Comparison of ENCODE assay signal across 16 mouse cellular contexts in the genomic region with DNA sequence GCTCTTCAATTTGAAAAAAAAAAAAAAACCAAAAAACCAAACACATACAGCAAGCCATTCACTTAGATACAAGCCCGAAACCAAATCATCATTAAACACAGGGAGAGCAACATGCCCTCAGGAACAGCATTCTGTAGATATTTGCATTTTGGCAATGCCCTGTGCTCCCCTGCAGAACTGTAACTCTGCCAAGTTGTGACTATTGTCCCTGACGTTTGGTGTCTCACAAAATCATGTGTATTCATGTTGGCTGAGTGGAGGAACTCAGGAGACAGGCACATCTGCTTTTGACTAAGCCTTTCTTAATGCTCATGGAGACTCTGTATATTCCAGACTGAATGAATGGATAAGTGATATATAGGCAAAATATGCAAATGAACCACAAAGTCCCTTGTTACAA.
DNase-seq lines count a peak whose midpoint lies in the region; ATAC-seq and TF ChIP-seq lines count a peak whose summit lies in the region.
"Had no signal": no experiment of that assay in that cellular context is flagged by ENCODE, and none has a peak within 500 bp of the region (broad histone marks: within the 10 kb centered on the region; RNA-seq: fewer than 3 reads in every experiment).

No protein-coding gene starts in this region.

- ATAC-seq in midbrain, embryonic 14.5 days (ENCODE audit: low FRiP score, low TSS enrichment), result 0 out of 2 replicates have a peak, but pooled peaks have one; percentile 11
- no peak for ATAC-seq in midbrain, embryonic 11.5 days (ENCODE audit: low FRiP score)
- no peak for ATAC-seq in forebrain, postnatal 0 days
- no peak for ATAC-seq in midbrain, postnatal 0 days (ENCODE audit: low FRiP score)
- ATAC-seq: lung, postnatal 0 days; Patski had no signal

- peak; percentile 17 to 43 for DNase-seq in cerebellum, postnatal 14 days
- DNase-seq in cerebellum, adult 18-20 months, result no peak
- DNase-seq in midbrain, embryonic 14.5 days, result peak; percentile 74
- DNase-seq in midbrain, embryonic 11.5 days (ENCODE audit: low spot score, missing footprints), result no peak
- peak; percentile 46 for DNase-seq in forebrain, postnatal 0 days
- peak; percentile 67 for DNase-seq in midbrain, postnatal 0 days (ENCODE audit: low spot score)
- DNase-seq in gastrocnemius, adult 8-10 months (ENCODE audit: low spot score in 2 of 2), result no peak
- no peak for DNase-seq in heart, postnatal 25 days (ENCODE audit: low spot score)
- DNase-seq: kidney, adult 2 months; kidney, postnatal 36 days; liver, embryonic 13.5 days; right cerebral cortex, postnatal 14 days had no signal

- TF ChIP-seq CTCF in forebrain, postnatal 0 days (IDR thresholded peaks at IDR 0.05; ENCODE audit: low read depth), result no peak
- TF ChIP-seq CTCF in midbrain, postnatal 0 days (IDR thresholded peaks at IDR 0.05), result no peak

- no peaks in the 10 kb centered on the region for H3K36me3 ChIP-seq in midbrain, embryonic 14.5 days (ENCODE audit: control insufficient read depth, insufficient read depth, low read length)
- no peaks in the 10 kb centered on the region for H3K36me3 ChIP-seq in midbrain, embryonic 11.5 days (ENCODE audit: control insufficient read depth, insufficient read depth, low read length)
- H3K36me3 ChIP-seq in forebrain, postnatal 0 days (ENCODE audit: insufficient read depth), result no peaks in the 10 kb centered on the region
- H3K36me3 ChIP-seq in midbrain, postnatal 0 days (ENCODE audit: insufficient read depth, low read length), result no peaks in the 10 kb centered on the region
- H3K36me3 ChIP-seq: heart, embryonic 13.5 days; liver, embryonic 13.5 days had no signal

- intact Hi-C loops in heart, postnatal 25 days (cut with DNase I), result no loop called here

- no peak overlapping the region for H3K4me3 ChIP-seq in midbrain, embryonic 14.5 days (replicated peaks; ENCODE audit: low read depth, low read length)
- no peak overlapping the region for H3K4me3 ChIP-seq in midbrain, embryonic 11.5 days (ENCODE audit: low read depth, low read length)
- H3K4me3 ChIP-seq in forebrain, postnatal 0 days (ENCODE audit: low read depth, low read length), result no peak overlapping the region
- no peak overlapping the region for H3K4me3 ChIP-seq in midbrain, postnatal 0 days (ENCODE audit: low read depth, low read length)
- H3K4me3 ChIP-seq: heart, embryonic 13.5 days; liver, embryonic 13.5 days; megakaryocyte, embryonic 14.5 days had no signal

- no peaks in the 10 kb centered on the region for H3K27me3 ChIP-seq in midbrain, embryonic 14.5 days (ENCODE audit: control insufficient read depth, insufficient read depth, low read length)
- H3K27me3 ChIP-seq in midbrain, embryonic 11.5 days (ENCODE audit: control insufficient read depth, insufficient read depth, low read length), result no peaks in the 10 kb centered on the region
- H3K27me3 ChIP-seq in forebrain, postnatal 0 days (ENCODE audit: insufficient read depth, low read length), result no peaks in the 10 kb centered on the region
- no peaks in the 10 kb centered on the region for H3K27me3 ChIP-seq in midbrain, postnatal 0 days (ENCODE audit: insufficient read depth, low read length)
- H3K27me3 ChIP-seq: heart, embryonic 13.5 days; liver, embryonic 13.5 days; megakaryocyte, embryonic 14.5 days; Patski had no signal

- no peak overlapping the region for H3K9ac ChIP-seq in midbrain, embryonic 14.5 days (replicated peaks; ENCODE audit: low read length)
- H3K9ac ChIP-seq in midbrain, embryonic 11.5 days (ENCODE audit: low read length), result no peak overlapping the region
- no peak overlapping the region for H3K9ac ChIP-seq in forebrain, postnatal 0 days
- no peak overlapping the region for H3K9ac ChIP-seq in midbrain, postnatal 0 days (replicated peaks; ENCODE audit: low read length, poor library complexity, severe bottlenecking)
- H3K9ac ChIP-seq: heart, embryonic 13.5 days; liver, embryonic 13.5 days had no signal

- peaks cover 22% of the 10 kb centered on the region; the same call in 1 of the 2 replicates for H3K4me1 ChIP-seq in midbrain, embryonic 14.5 days (ENCODE audit: control insufficient read depth, insufficient read depth, low read length)
- H3K4me1 ChIP-seq in midbrain, embryonic 11.5 days (ENCODE audit: control insufficient read depth, insufficient read depth, low read length), result no peaks in the 10 kb centered on the region
- peaks cover 4% of the 10 kb centered on the region; the same call in 1 of the 2 replicates for H3K4me1 ChIP-seq in forebrain, postnatal 0 days (ENCODE audit: insufficient read depth)
- H3K4me1 ChIP-seq in midbrain, postnatal 0 days (ENCODE audit: insufficient read depth, low read length), result no peaks in the 10 kb centered on the region
- H3K4me1 ChIP-seq: megakaryocyte, embryonic 14.5 days had no signal

- WGBS in midbrain, embryonic 14.5 days, result 25% methylated on average over 2 of the region's 2 CpGs
- WGBS in midbrain, embryonic 11.5 days, result 71% methylated on average over 2 of the region's 2 CpGs
- 24% methylated on average over 2 of the region's 2 CpGs for WGBS in forebrain, postnatal 0 days
- 34% methylated on average over 2 of the region's 2 CpGs for WGBS in midbrain, postnatal 0 days

- no peak overlapping the region for H3K27ac ChIP-seq in midbrain, embryonic 14.5 days (replicated peaks; ENCODE audit: low read depth, low read length)
- no peak overlapping the region for H3K27ac ChIP-seq in midbrain, embryonic 11.5 days (ENCODE audit: low read depth, low read length)
- H3K27ac ChIP-seq in forebrain, postnatal 0 days (ENCODE audit: low read depth, low read length), result no peak overlapping the region
- H3K27ac ChIP-seq in midbrain, postnatal 0 days (ENCODE audit: low read depth, low read length), result no peak overlapping the region
- H3K27ac ChIP-seq: heart, embryonic 13.5 days had no signal

- H3K9me3 ChIP-seq in midbrain, embryonic 14.5 days (ENCODE audit: control insufficient read depth, low read length), result no peaks in the 10 kb centered on the region
- no peaks in the 10 kb centered on the region for H3K9me3 ChIP-seq in midbrain, embryonic 11.5 days (ENCODE audit: control insufficient read depth, low read length)
- no peaks in the 10 kb centered on the region for H3K9me3 ChIP-seq in forebrain, postnatal 0 days (ENCODE audit: low read length)
- H3K9me3 ChIP-seq in midbrain, postnatal 0 days (ENCODE audit: low read length), result no peaks in the 10 kb centered on the region
- H3K9me3 ChIP-seq: heart, embryonic 13.5 days; liver, embryonic 13.5 days; megakaryocyte, embryonic 14.5 days had no signal

- no peak overlapping the region for H3K4me2 ChIP-seq in midbrain, embryonic 14.5 days (ENCODE audit: low read length)
- H3K4me2 ChIP-seq in midbrain, embryonic 11.5 days, result no peak overlapping the region
- no peak overlapping the region for H3K4me2 ChIP-seq in forebrain, postnatal 0 days (ENCODE audit: low read depth)
- no peak overlapping the region for H3K4me2 ChIP-seq in midbrain, postnatal 0 days (ENCODE audit: low read depth, low read length, poor library complexity, severe bottlenecking)
- H3K4me2 ChIP-seq: heart, embryonic 13.5 days; liver, embryonic 13.5 days had no signal

Comparison
In these comparisons a context has a peak if more than half of its experiments do, and no peak if none do; other contexts are left out.
1. DNase-seq: peak in cerebellum, postnatal 14 days (2 of 2), midbrain, embryonic 14.5 days (single experiment), forebrain, postnatal 0 days (single experiment) and midbrain, postnatal 0 days (single experiment); none in cerebellum, adult 18-20 months (0 of 2), midbrain, embryonic 11.5 days (single experiment), gastrocnemius, adult 8-10 months (0 of 2) and heart, postnatal 25 days (single experiment).